Mouse (Mus musculus) spleen, adult 2 months (tissue): Measurements from ENCODE around the gene Nhsl2.

ENCODE experiments used
- CTCF ChIP-seq: fragments of 200-500 bp; IDR thresholded peaks from 2 replicates; pipeline ENCODE4 v1.5.1; 2011; ENCODE audit warnings: mild to moderate bottlenecking, inconsistent platforms; ENCODE audit not compliant: insufficient read depth, insufficient read length, insufficient replicate concordance; ENCODE audit errors: extremely low read depth
- POLR2A ChIP-seq: fragments of 200-500 bp; IDR thresholded peaks from 2 replicates; pipeline ENCODE4 v1.6.1; 2011; ENCODE audit warnings: low read depth, low read length, inconsistent platforms

- no peak for TF ChIP-seq CTCF
- TF ChIP-seq POLR2A: no peak
Measured at GRCm38 (mm10) chrX:102090605-102091004, 241.4 kb downstream of the Nhsl2 start.
